Mouse (Mus musculus) kidney, embryonic 15.5 days (tissue): ENCODE measurements around the gene Tm2d3. TPM values are rescaled to one million over a fixed set of nuclear protein-coding genes. Genes with fewer than 3 reads are reported as not detected.

Source experiments
- ATAC-seq: fragments of 200-750 bp; cut with Nextera tagmentation; replicated peaks from 2 replicates; pipeline ENCODE4 v1.8.0; 2017; ENCODE audit warnings: moderate TSS enrichment; ENCODE audit not compliant: low FRiP score
- H3K27ac ChIP-seq: fragments of 300-500 bp; sonication (generic); 2 replicates; pipeline ENCODE4 v1.5.1; 2015; ENCODE audit warnings: mild to moderate bottlenecking, inconsistent platforms
- H3K27me3 ChIP-seq: fragments of 300-500 bp; sonication (generic); 2 replicates; pipeline ENCODE4 v1.6.1; 2015; ENCODE audit warnings: inconsistent platforms
- H3K36me3 ChIP-seq: fragments of 300-500 bp; sonication (generic); 2 replicates; pipeline ENCODE4 v1.6.1; 2015; ENCODE audit warnings: inconsistent platforms
- H3K4me1 ChIP-seq: fragments of 300-500 bp; sonication (generic); 2 replicates; pipeline ENCODE4 v1.6.1; 2015; ENCODE audit warnings: inconsistent platforms
- H3K4me2 ChIP-seq: fragments of 300-500 bp; sonication (generic); 2 replicates; pipeline ENCODE4 v1.6.1; 2015; ENCODE audit warnings: moderate library complexity, mild to moderate bottlenecking, inconsistent platforms
- H3K4me3 ChIP-seq: fragments of 300-500 bp; sonication (generic); replicated peaks from 2 replicates; pipeline ENCODE4 v1.5.1; 2015; ENCODE audit warnings: mild to moderate bottlenecking, inconsistent platforms
- H3K9ac ChIP-seq: fragments of 300-500 bp; sonication (generic); 2 replicates; pipeline ENCODE4 v1.6.1; 2015; ENCODE audit warnings: mild to moderate bottlenecking, inconsistent platforms
- H3K9me3 ChIP-seq: fragments of 300-500 bp; sonication (generic); replicated peaks from 2 replicates; pipeline ENCODE4 v1.6.1; 2016; ENCODE audit warnings: inconsistent platforms
- WGBS: fragments of 180-500 bp; shearing (Covaris S2); methylation state at CpG from one replicate; pipeline ENCODE4 v1.1.7; 2015; ENCODE audit warnings: mixed read lengths; 5-methylcytosine and 5-hydroxymethylcytosine counted together
- polyA plus RNA-seq: library from polyadenylated mRNA; unstranded; fragments of >200 nt; fragmentation: Nextera tagmentation; extraction: Ambion mirVana; gene quantifications from 2 replicates; pipeline ENCODE4 v1.2.1, GENCODE M21; 2015

Tm2d3 gene
- polyA plus RNA-seq, 1 experiment from 2014 or later, result 88.1 TPM

DNA sequence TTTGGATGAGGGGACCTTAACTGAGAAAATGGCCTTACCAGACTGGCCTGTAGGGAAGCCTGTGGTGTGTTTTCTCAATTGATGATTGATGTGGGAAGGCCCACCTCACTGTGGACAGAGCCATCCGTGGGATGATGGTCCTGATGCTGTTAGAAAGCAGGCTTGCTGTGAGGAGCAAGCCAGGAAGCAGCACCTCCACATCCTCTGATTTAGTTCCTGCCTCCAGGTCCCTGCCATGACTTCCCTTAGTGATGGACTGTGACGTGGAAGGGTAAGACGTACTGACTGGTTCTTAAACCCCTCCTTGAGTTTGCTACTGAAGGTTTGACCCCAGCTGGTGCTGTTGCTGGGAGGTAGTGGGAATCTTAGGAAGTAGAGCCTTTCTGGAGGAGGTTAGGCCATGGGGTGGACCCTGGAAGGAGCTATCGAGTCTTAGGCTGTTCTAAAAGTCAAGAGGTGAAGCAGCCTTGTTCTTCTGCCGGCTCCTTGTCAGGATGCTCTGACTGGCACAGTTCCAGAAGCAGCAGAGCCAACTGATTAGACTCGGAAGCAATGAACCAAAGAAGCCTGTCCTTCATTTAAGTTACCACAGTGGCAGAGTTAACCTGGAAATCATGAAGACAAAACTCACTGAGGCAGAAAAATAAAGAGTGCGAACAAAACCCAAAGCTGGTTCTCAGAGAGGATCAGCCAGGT lies 11.9 kb upstream of the Tm2d3 start:
- 65% methylated on average over 7 of the region's 7 CpGs for WGBS
- no peak overlapping the region for H3K27ac ChIP-seq
- H3K4me3 ChIP-seq, result no peak overlapping the region
- no peak for ATAC-seq
- H3K27me3 ChIP-seq, result no peaks in the 10 kb centered on the region
- peaks cover 5% of the 10 kb centered on the region; the same call in 1 of the 2 replicates for H3K4me1 ChIP-seq
- H3K4me2 ChIP-seq, result no peak overlapping the region
- no peak overlapping the region for H3K9ac ChIP-seq
- no peaks in the 10 kb centered on the region for H3K9me3 ChIP-seq
- H3K36me3 ChIP-seq, result peaks cover 16% of the 10 kb centered on the region

DNA sequence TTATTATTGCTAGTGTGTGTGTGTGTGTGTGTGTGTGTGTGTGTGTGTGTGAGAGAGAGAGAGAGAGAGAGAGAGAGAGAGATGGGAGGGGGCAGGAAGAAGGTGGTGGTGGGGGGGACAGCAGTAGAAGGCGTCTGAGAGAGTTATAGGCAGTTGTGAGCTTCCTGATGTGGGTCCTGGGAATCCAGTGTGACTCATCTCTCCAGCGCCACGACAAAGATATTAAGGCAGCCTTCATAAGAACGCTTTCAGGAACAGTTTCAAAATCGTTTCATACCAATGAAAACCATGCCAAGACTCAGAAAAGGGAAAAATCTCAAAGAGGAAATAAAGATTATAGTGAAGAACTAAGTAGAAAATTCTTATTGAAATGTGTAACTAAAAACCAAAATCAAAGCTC lies 9.8 kb upstream of the Tm2d3 start:
- WGBS, result 66% methylated on average over 5 of the region's 5 CpGs
- Histone ChIP-seq H3K4me3 (no peak overlapping the region), H3K27me3 (no peaks in the 10 kb centered on the region), H3K4me1 (peaks cover 5% of the 10 kb centered on the region; the same call in 1 of the 2 replicates), H3K9ac (no peak overlapping the region), H3K36me3 (peaks cover 9% of the 10 kb centered on the region), H3K9me3 (no peaks in the 10 kb centered on the region), H3K4me2 (no peak overlapping the region), H3K27ac (no peak overlapping the region)
- ATAC-seq, result no peak

- H3K27ac ChIP-seq, result no peak overlapping the region
- no peak for ATAC-seq
- WGBS, result 62% methylated on average over 7 of the region's 7 CpGs
Measured at GRCm38 (mm10) chr7:65684256-65684835, 6.6 kb upstream of the Tm2d3 start.

DNA sequence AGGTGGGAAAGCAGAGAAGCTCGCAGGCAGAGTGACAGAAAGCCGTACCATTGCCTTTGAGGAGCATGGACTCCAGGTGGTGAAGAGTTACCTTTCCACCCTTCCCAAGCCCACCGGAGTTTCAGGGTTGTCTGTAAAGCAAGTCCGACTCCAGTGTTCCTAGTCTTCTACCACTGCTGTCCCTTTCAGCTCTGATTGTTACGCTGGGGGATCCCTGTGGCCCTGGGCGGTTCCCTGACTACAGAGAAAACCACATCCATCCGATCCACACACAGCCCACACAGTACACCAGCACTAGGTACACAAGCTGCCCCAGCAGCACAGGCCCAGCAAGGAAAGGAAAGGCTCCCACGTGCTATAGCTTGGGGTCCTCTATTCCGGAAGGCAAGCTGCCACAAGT lies 4.3 kb upstream of the Tm2d3 start:
- H3K27me3 ChIP-seq, result no peaks in the 10 kb centered on the region
- no peaks in the 10 kb centered on the region for H3K9me3 ChIP-seq
- H3K4me3 ChIP-seq, result no peak overlapping the region
- no peak overlapping the region for H3K4me2 ChIP-seq
- no peak for ATAC-seq
- 87% methylated on average over 9 of the region's 9 CpGs for WGBS
- H3K36me3 ChIP-seq, result 0 out of 2 replicates have a peak, but pooled peaks cover 6% of the 10 kb centered on the region
- H3K9ac ChIP-seq, result no peak overlapping the region
- no peak overlapping the region for H3K27ac ChIP-seq
- H3K4me1 ChIP-seq, result no peaks in the 10 kb centered on the region

More at GRCm38 (mm10) chr7:65684256-65684835, 6.6 kb upstream of the Tm2d3 start:
- no peaks in the 10 kb centered on the region for H3K27me3 ChIP-seq
- H3K36me3 ChIP-seq, result 0 out of 2 replicates have a peak, but pooled peaks cover 6% of the 10 kb centered on the region
- H3K9ac ChIP-seq, result no peak overlapping the region
- no peaks in the 10 kb centered on the region for H3K4me1 ChIP-seq
- H3K4me3 ChIP-seq, result no peak overlapping the region
- no peaks in the 10 kb centered on the region for H3K9me3 ChIP-seq
- no peak overlapping the region for H3K4me2 ChIP-seq

GRCm38 (mm10) chr7:65691929-65692605 lies 1.1 kb downstream of the Tm2d3 start:
- Histone ChIP-seq H3K36me3 (peaks cover 22% of the 10 kb centered on the region), H3K9me3 (no peaks in the 10 kb centered on the region), H3K4me3 (no peak overlapping the region), H3K27ac (no peak overlapping the region), H3K4me2 (no peak overlapping the region; the same call in 1 of the 2 replicates), H3K9ac (no peak overlapping the region), H3K4me1 (peaks cover 15% of the 10 kb centered on the region), H3K27me3 (no peaks in the 10 kb centered on the region)
- no peak for ATAC-seq
- WGBS, result 77% methylated on average over 8 of the region's 8 CpGs

- under 1% methylated on average over 10 of the region's 10 CpGs for WGBS
- peak; percentile 62 for ATAC-seq
- Histone ChIP-seq H3K27me3 (no peaks in the 10 kb centered on the region), H3K9ac (peak overlapping the region; percentile 79), H3K36me3 (peaks cover 28% of the 10 kb centered on the region), H3K4me2 (peak overlapping the region; percentile 74), H3K4me3 (peak overlapping the region; percentile 82), H3K9me3 (no peaks in the 10 kb centered on the region), H3K27ac (peak overlapping the region; percentile 89), H3K4me1 (peaks cover 15% of the 10 kb centered on the region)
Measured at GRCm38 (mm10) chr7:65692883-65693282, 1.9 kb downstream of the Tm2d3 start.

DNA sequence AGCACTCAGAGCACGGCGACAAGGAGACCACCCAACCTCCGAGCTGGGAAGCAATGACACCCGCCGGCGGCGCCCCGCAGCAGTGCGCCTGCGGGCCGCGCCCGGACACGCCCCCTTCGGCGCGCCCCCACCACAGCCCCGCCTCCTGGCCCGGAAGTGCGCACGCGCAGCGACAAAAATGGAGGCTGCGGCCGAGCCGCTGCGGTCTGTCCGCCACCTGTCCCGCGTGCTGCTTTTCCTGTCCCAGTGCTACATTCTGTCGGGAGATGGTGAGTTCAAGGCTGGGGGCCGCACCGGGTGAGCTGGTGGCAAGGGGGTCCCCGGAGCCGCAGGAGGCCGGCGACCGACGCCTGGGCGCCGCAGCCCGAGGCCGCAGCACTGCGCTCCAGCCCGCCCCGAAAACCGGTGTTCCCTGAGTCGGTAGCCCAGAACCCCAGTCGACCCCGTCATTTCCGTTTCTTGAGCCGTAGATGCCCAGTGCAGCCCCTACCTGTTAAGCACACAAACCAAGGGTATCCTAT lies 2.4 kb downstream of the Tm2d3 start:
- H3K9ac ChIP-seq, result peak overlapping the region; percentile 79
- peak; percentile 96 for ATAC-seq

DNA sequence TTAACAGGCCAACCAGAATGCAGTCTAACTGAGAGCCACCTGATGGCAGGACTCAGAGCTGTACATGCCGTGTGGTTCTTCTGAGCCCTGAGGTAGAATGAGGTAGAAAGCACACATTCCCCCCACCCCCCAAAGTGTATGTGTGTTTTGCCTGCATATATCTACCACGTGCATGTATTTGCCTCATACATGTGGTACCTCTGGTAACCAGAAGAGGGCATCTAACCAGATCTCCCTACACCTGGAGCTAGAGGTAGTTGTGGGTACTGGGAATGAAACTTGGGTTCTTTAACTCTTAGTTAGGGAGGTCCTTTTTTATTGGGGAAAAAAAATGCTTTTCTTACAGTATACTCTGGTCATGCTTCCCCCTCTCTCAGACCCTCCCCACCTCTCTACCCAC lies 5.5 kb downstream of the Tm2d3 start:
- 52% methylated on average over 2 of the region's 2 CpGs for WGBS
- H3K36me3 ChIP-seq, result peaks cover 61% of the 10 kb centered on the region
- no peak overlapping the region for H3K4me2 ChIP-seq
- no peak overlapping the region for H3K27ac ChIP-seq
- ATAC-seq, result no peak
- H3K4me1 ChIP-seq, result peaks cover 15% of the 10 kb centered on the region
- no peak overlapping the region for H3K9ac ChIP-seq
- no peaks in the 10 kb centered on the region for H3K9me3 ChIP-seq
- no peak overlapping the region for H3K4me3 ChIP-seq
- H3K27me3 ChIP-seq, result no peaks in the 10 kb centered on the region

More for the DNA sequence above, 2.4 kb downstream of the Tm2d3 start:
- peaks cover 15% of the 10 kb centered on the region for H3K4me1 ChIP-seq
- peak overlapping the region; percentile 82 for H3K4me3 ChIP-seq
- no peaks in the 10 kb centered on the region for H3K9me3 ChIP-seq
- WGBS, result under 1% methylated on average over 51 of the region's 52 CpGs
- H3K4me2 ChIP-seq, result peak overlapping the region; percentile 74
- H3K36me3 ChIP-seq, result peaks cover 32% of the 10 kb centered on the region
- H3K27ac ChIP-seq, result peak overlapping the region; percentile 89
- no peaks in the 10 kb centered on the region for H3K27me3 ChIP-seq

DNA sequence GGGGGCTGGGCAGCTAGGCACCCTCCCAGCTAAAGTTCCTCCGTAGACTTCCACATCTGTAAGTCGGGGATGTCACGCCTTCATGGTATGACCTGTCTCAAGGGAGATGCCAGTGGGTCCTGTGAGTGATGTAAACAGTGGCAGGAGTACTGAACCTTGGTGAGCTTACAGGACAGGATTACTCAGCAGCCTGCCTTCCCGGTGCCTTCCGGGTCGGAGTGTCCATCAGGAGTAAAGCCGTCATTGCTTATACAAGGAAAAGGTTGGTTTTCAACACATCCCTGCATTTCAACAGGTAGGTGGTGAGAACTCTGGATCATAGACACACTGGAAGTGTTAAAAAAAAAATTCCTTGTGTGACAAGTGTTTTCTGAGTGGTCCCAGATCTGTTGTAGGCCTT lies 11.1 kb downstream of the Tm2d3 start:
- Histone ChIP-seq H3K4me2 (no peak overlapping the region), H3K4me1 (peaks cover 8% of the 10 kb centered on the region), H3K9me3 (no peaks in the 10 kb centered on the region), H3K27ac (no peak overlapping the region), H3K27me3 (no peaks in the 10 kb centered on the region), H3K36me3 (peaks cover 53% of the 10 kb centered on the region), H3K4me3 (no peak overlapping the region), H3K9ac (no peak overlapping the region)
- no peak for ATAC-seq
- whole genome bisulfite sequencing, result 84% methylated on average over 7 of the region's 7 CpGs

- 0 out of 2 replicates have a peak, but pooled peaks have one; percentile 46 for ATAC-seq
- peak overlapping the region; percentile 59 for H3K4me2 ChIP-seq
- H3K4me1 ChIP-seq, result peaks cover 8% of the 10 kb centered on the region
- no peak overlapping the region for H3K27ac ChIP-seq
- no peaks in the 10 kb centered on the region for H3K9me3 ChIP-seq
- 0 out of 2 replicates have a peak overlapping the region, but pooled peaks have one; percentile 2 for H3K9ac ChIP-seq
- 12% methylated on average over 10 of the region's 10 CpGs for WGBS
- peaks cover 28% of the 10 kb centered on the region for H3K36me3 ChIP-seq
- no peaks in the 10 kb centered on the region for H3K27me3 ChIP-seq
- peak overlapping the region; percentile 36 for H3K4me3 ChIP-seq
Measured at GRCm38 (mm10) chr7:65704818-65705242, 13.9 kb downstream of the Tm2d3 start.

DNA sequence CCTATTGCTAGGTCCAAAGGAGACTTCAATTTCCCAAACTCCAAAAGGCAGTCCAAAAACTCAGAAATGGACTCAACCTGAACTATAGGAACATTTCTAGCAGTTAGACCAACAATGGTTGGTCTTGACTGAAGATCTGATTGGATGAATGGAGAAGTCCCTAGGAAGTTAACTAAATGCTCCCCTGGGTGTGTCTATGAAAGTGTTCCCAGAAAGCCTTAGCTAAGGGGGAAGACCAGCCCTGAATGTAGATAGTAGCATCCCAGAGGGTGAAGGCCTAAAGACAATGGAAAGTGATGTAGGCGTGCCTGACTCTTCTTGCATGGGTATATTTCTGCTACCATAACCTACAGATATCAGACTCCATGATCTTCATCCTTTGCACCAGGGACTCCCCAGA lies 17.5 kb downstream of the Tm2d3 start:
- no peaks in the 10 kb centered on the region for H3K27me3 ChIP-seq
- H3K36me3 ChIP-seq, result no peaks in the 10 kb centered on the region
- 94% methylated on average over 1 of the region's 1 CpGs for WGBS
- no peak overlapping the region for H3K4me3 ChIP-seq
- ATAC-seq, result no peak
- H3K4me1 ChIP-seq, result peaks cover 8% of the 10 kb centered on the region
- H3K9me3 ChIP-seq, result no peaks in the 10 kb centered on the region
- no peak overlapping the region for H3K4me2 ChIP-seq
- no peak overlapping the region for H3K9ac ChIP-seq
- H3K27ac ChIP-seq, result no peak overlapping the region

DNA sequence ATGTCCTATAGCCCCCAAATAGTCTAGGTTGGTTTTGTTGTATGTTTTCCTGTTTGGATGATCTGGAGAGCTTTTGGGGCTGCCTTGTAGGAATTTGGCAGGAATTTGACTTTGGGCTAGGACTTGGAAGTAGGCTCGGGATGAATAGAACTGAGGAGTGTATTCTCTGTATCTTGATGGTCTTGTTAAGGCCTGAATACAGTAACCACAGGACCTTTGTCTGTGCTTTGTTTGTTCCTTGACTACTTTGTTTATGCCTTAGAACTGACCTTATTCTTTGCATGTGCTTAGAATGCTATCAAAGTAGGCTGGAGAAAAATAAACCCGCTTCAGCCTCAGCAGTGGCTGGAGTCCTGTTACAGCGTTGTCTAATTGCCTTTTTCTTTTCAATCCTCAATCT lies 19.3 kb downstream of the Tm2d3 start:
- Histone ChIP-seq H3K36me3 (no peaks in the 10 kb centered on the region), H3K27ac (no peak overlapping the region), H3K27me3 (no peaks in the 10 kb centered on the region), H3K4me3 (no peak overlapping the region), H3K9me3 (no peaks in the 10 kb centered on the region), H3K9ac (no peak overlapping the region), H3K4me1 (peaks cover 7% of the 10 kb centered on the region), H3K4me2 (no peak overlapping the region)
- WGBS, result 80% methylated on average over 3 of the region's 3 CpGs
- no peak for ATAC-seq
